Mouse (Mus musculus) CH12.LX (cell line): Measurements from ENCODE around the gene Rab37.

Experiments
- CHD2 ChIP-seq: IDR thresholded peaks from 2 replicates; pipeline ENCODE4 v1.6.1; 2011; ENCODE audit warnings: low read length, improper control_type of control experiment
- E2F4 ChIP-seq: IDR thresholded peaks from 2 replicates; pipeline ENCODE4 v1.6.1; 2011; ENCODE audit warnings: low read depth, low read length, improper control_type of control experiment; ENCODE audit not compliant: insufficient replicate concordance
- EP300 ChIP-seq: IDR thresholded peaks from 2 replicates; pipeline ENCODE4 v1.6.1; 2011; ENCODE audit warnings: low read length, improper control_type of control experiment
- KAT2A ChIP-seq: IDR thresholded peaks from 2 replicates; pipeline ENCODE4 v1.6.1; 2012; ENCODE audit warnings: low read length, improper control_type of control experiment, inconsistent platforms; ENCODE audit not compliant: insufficient replicate concordance
- MYC ChIP-seq: IDR thresholded peaks from 2 replicates; pipeline ENCODE4 v1.6.1; 2011; ENCODE audit warnings: low read depth, mild to moderate bottlenecking, improper control_type of control experiment, low read length
- POLR2AphosphoS2 ChIP-seq: IDR thresholded peaks from 2 replicates; pipeline ENCODE4 v1.6.1; 2011; ENCODE audit warnings: low read depth, low read length, improper control_type of control experiment
- TBP ChIP-seq: conservative IDR thresholded peaks from 2 replicates; pipeline ENCODE4 v1.6.1; 2011; ENCODE audit warnings: low read depth, low read length, improper control_type of control experiment
- UBTF ChIP-seq: IDR thresholded peaks from 2 replicates; pipeline ENCODE4 v1.6.1; 2012; ENCODE audit warnings: low read depth, mild to moderate bottlenecking, inconsistent platforms, low read length, improper control_type of control experiment, moderate library complexity

DNA sequence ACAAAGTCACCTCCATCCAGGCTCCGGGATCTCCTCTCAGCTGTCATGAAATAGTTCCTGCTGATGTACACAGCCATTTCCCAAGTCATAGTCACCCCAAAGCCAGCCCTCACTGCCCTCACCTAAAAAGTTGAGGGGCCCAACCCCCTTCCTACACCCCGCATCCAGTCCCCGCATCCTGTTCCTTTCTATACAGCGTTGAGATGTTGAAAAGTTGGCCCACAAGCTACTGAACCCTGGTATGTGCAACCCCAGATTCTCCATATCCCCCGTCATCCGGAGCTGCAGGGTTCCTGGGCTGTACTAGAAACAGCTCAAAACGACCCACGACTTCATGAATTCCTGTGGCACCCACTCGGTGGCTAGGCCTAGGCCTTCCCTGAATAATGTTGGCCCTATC is 61.9 kb downstream of the Rab37 start:
- TF ChIP-seq UBTF, result no peak
- TF ChIP-seq CHD2, result no peak
- TF ChIP-seq E2F4, result no peak
- TF ChIP-seq EP300, result no peak
- no peak for TF ChIP-seq TBP
- no peak for TF ChIP-seq MYC
- no peak for TF ChIP-seq POLR2AphosphoS2
- TF ChIP-seq KAT2A, result no peak
